Mouse (Mus musculus) large intestine, adult 2 months (tissue): ENCODE measurements at regions not wholly inside any gene's neighbourhood (a gene's known extent, or its start where the extent isn't known, plus 50 kb on each side); places are given as distances from the start of the nearest gene placed in this dataset.
A peak's percentile ranks its signal among the peaks of the same experiment; 100 is the strongest.

ENCODE experiments used
- DNase-seq: peaks from one replicate; pipeline ENCODE4 v3.0.0-alpha.2; 2012; ENCODE audit warnings: low read depth, low spot score
- WGBS: fragments of 180-500 bp; shearing (Covaris S2); methylation state at CpG from one replicate; pipeline ENCODE4 v1.1.7; 2018; 5-methylcytosine and 5-hydroxymethylcytosine counted together

DNA sequence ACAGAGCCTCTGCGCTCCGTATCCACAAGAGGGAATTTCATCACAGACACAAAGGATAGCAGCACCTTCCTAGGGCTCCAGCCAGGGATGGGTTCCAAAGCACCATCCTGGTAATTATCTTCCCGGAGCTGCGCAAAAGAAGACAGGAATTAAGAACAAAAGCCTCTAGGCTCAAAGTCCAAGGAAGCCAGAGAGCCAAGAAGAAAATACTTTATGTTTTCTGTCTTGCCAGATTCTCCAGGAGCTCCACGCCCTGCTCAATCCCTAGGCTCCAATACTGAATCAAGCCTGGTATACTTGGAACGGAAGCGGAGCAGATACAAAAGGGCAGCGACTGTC lies 54.4 kb downstream of the Irf2bpl start:
- whole genome bisulfite sequencing = 59% methylated on average over 8 of the region's 8 CpGs
- DNase-seq = no peak

DNA sequence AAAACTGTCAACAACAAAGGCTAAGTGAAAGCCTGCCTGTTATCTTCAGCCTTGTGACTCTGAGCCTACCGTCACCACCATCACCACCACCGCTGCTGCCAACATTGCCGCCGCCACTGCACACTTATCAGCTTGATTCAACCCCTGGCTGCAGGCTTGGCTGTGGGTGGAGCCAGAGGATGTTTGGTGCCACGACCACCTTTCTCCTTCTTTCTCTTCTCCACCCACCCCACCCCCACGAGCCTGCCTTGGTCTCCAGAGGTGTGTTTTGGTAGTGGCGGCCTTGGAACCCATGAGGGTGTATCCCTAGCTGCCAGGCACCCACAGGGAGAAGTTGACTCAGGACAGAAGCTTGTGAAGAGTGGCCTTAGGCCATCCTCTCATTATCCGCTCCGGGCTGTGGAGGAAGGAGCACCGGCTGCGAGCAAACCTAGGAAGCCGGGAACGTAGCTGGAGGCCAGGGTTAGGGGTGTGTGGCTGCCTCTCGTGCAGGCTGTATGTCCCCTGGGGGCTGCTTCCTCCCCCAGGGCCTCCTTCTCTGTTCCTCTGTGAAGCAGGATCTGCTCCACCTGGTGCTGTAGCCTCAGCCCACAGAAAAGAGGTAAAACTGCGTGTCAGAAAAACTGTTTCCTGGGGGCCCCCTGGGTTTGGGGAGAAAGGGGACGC lies 54.9 kb downstream of the Irf2bpl start:
- DNase-seq = no peak
- 79% methylated on average over 16 of the region's 16 CpGs for WGBS

DNA sequence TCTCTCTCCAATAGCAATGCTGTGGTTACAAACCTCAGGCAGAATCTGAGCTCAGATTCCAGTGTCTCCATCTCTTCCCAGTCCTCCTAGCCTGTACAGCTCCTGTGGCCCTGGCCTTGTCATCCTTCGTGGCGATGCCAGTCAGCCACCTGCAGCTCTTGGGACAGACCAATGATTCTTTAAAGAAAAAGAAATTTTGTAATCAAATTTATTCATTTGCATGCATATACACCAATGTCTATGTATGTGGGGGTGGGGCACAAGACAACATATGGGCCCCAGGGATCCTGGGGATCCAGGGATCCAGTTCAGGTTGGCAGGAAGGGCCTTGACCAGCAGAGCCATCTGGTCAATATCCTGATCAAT lies 57.4 kb downstream of the Irf2bpl start:
- WGBS = 96% methylated on average over 2 of the region's 2 CpGs
- no peak for DNase-seq

DNA sequence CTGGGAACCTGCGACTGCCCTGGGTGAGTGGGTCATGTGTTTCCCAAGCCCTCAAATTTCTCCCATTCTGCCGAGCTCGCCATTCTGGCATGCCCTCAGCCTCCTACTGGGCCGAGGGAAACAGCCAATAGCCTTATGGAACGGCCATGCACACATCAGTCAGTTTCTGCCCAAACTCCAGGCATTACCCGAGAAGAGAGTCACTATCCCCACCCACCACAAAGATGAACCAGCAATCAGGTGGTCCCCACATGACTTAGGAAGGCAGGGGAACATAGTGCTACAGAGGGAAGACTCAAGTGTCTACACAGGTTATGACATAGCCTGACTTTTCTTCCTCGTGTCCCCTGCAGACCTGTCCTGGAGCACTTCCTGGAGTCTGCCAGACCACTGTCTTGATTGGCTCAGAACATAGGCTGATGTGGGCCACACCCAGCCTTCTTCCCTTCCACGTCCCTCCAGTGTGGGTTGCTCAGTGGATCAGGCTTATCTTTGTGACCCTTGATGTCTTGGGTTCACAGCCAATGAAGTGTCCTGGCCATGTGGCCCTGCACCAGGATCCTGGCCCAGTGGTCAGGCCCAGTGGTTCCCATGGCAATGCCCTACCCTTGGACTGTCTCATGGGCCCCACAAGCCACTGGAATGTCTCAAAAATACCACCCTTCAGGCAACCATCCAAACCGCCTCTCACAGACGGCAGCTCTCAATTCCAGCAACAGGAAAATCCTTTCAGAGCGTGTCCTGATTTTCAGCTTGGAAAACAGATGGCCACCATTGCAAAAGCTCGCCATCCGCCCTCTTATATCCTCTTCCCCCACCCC lies 58.0 kb downstream of the Irf2bpl start:
- DNase-seq = no peak
- 78% methylated on average over 13 of the region's 13 CpGs for WGBS

GRCm38 (mm10) chr12:86825584-86826419 lies 58.8 kb downstream of the Irf2bpl start:
- no peak for DNase-seq
- 40% methylated on average over 6 of the region's 6 CpGs for WGBS

GRCm38 (mm10) chr12:86824860-86825583 lies 59.6 kb downstream of the Irf2bpl start:
- 3% methylated on average over 14 of the region's 14 CpGs for WGBS
- peak; percentile 51 for DNase-seq

- DNase-seq = no peak
- WGBS = 6% methylated on average over 29 of the region's 29 CpGs
These were observed 60.6 kb downstream of the Irf2bpl start for GRCm38 (mm10) chr12:86823855-86824589.

GRCm38 (mm10) chr12:86823488-86823854 lies 61.1 kb downstream of the Irf2bpl start:
- DNase-seq = no peak
- WGBS = 88% methylated on average over 1 of the region's 4 CpGs

GRCm38 (mm10) chr12:86821183-86821582 lies 63.4 kb downstream of the Irf2bpl start:
- no peak for DNase-seq
- 83% methylated on average over 6 of the region's 6 CpGs for WGBS

DNA sequence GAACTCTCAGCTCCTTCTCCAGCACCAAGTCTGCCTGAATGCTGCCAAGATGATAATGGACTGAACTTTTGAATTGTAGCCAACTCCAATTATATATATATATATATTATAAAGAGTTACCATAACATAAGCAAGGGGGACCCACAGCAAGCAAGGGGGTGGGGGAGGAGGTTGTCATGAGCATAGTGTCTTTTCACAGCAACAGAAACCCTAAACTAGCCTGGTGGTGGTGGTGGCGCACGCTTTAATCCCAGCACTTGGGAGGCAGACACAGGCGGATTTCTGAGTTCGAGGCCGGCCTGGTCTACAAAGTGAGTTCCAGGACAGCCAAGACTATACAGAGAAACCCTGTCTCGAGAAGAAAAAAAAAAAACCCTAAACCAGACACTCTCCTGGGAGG lies 65.0 kb downstream of the Irf2bpl start:
- WGBS = 96% methylated on average over 6 of the region's 6 CpGs
- no peak for DNase-seq

GRCm38 (mm10) chr12:86819163-86819562 lies 65.4 kb downstream of the Irf2bpl start:
- WGBS = 75% methylated on average over 5 of the region's 5 CpGs
- no peak for DNase-seq

DNA sequence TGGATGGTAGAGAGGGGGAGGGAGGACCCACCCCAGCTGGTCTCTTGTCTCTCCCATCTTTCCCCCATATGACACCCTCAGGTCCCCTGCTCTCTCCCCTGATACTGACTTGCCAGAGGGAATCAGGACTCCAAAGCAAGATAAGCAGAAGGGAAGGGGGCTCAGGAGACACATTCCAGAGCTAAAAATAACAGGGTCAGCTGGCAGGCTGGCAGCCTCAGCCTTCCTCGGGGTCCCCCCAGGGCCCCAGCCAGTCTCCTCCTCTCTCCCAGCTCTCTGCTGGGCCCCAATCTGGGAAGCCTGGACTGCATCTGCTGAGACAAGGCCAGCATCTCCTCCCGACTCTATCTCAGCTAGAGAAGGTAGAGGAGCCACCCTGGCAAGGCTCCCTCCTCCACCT lies 66.4 kb downstream of the Irf2bpl start:
- no peak for DNase-seq
- 61% methylated on average over 2 of the region's 2 CpGs for WGBS

DNA sequence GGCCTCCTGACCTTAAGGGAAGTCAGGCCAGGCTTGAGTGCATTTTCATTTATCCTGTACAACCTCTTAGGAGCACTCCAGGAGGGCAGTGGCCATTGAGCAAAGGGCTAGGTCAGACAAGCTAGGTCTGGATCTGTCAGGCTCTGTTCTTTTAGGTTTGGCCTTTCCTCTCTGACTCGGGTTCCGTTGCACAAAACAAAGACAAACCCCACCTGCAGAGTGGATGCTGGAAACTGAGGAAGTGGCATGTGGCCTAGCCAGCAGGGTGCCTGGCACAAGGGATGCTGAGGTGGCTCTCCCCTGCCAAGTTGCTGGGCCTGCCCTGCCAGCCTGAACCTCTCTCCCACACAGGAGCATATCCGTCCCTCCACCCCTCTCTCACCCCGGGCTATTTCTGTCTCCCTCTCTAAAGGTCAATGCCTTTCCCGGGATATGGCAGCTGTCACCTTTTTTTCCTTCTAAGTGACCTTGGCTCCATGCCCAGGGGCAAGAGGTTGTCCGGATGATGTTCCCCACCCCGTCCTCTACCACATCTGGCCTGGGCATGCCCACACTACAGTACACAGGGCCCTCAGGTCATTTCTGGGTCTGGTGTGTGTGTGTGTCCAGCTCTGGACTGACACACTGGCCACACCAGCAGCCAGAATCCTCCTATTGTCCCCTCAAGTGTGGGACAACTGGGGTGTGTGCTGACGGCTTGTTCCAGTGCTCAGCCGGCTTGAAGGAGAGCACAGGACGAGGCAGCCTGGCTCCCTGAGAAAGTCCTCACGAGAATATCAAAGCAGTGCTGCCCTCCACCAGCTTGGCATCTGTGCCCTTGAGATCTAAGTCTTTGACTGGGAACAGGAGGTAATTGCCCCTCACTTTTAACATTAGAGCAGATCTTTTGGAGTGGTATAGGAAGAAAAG lies 67.6 kb downstream of the Irf2bpl start:
- no peak for DNase-seq
- 58% methylated on average over 11 of the region's 11 CpGs for WGBS

GRCm38 (mm10) chr12:86816171-86816701 lies 68.4 kb downstream of the Irf2bpl start:
- WGBS = 53% methylated on average over 6 of the region's 6 CpGs

GRCm38 (mm10) chr12:86814740-86815139 lies 69.9 kb downstream of the Irf2bpl start:
- no peak for DNase-seq
- WGBS = 96% methylated on average over 7 of the region's 7 CpGs

More at GRCm38 (mm10) chr12:86816171-86816701, 68.4 kb downstream of the Irf2bpl start:
- DNase-seq = no peak
